Mouse (Mus musculus) liver, adult 2 months (tissue): Measurements from ENCODE around the gene D630039A03Rik. TPM values are rescaled to one million over a fixed set of nuclear protein-coding genes. Genes with fewer than 3 reads are reported as not detected.

Experiments used
- DNase-seq: peaks from one replicate; pipeline ENCODE4 v3.0.0-alpha.2; 2011; ENCODE audit warnings: low read depth, low spot score; ENCODE audit errors: extremely low read depth
- H3K27ac ChIP-seq: fragments of 200-500 bp; replicated peaks from 2 replicates; pipeline ENCODE4 v1.5.1; 2012; ENCODE audit warnings: low read depth, mild to moderate bottlenecking, control low read depth, inconsistent platforms, low read length; ENCODE audit not compliant: insufficient read depth
- H3K27me3 ChIP-seq: fragments of 200-500 bp; 2 replicates; pipeline ENCODE4 v1.6.1; 2012; ENCODE audit warnings: mild to moderate bottlenecking, moderate library complexity, low read length, inconsistent platforms; ENCODE audit not compliant: control insufficient read depth, insufficient read depth
- H3K36me3 ChIP-seq: fragments of 200-500 bp; 2 replicates; pipeline ENCODE4 v1.6.1; 2012; ENCODE audit warnings: low read length, inconsistent platforms; ENCODE audit not compliant: control insufficient read depth, insufficient read depth
- H3K4me1 ChIP-seq: fragments of 200-500 bp; 2 replicates; pipeline ENCODE4 v1.6.1; 2011; ENCODE audit warnings: low read length; ENCODE audit not compliant: control insufficient read depth, insufficient read depth
- H3K4me3 ChIP-seq: fragments of 200-500 bp; 2 replicates; pipeline ENCODE4 v1.5.1; 2011; ENCODE audit warnings: low read depth, mild to moderate bottlenecking, control low read depth, low read length, moderate library complexity; ENCODE audit not compliant: insufficient read depth
- H3K79me2 ChIP-seq: fragments of 200-500 bp; 2 replicates; pipeline ENCODE4 v1.6.1; 2012; ENCODE audit warnings: inconsistent platforms, mild to moderate bottlenecking, low read length, moderate library complexity; ENCODE audit not compliant: control insufficient read depth, insufficient read depth
- H3K9ac ChIP-seq: fragments of 200-500 bp; 2 replicates; pipeline ENCODE4 v1.6.1; 2012; ENCODE audit warnings: low read depth, mild to moderate bottlenecking, control low read depth, inconsistent platforms, low read length
- CTCF ChIP-seq: fragments of 200-500 bp; IDR thresholded peaks from 2 replicates; pipeline ENCODE4 v1.5.1; 2011; ENCODE audit warnings: low read depth, low read length, control low read depth
- POLR2A ChIP-seq: fragments of 200-500 bp; IDR thresholded peaks from 2 replicates; pipeline ENCODE4 v1.6.1; 2011; ENCODE audit warnings: low read length, control low read depth; ENCODE audit not compliant: insufficient read depth; ENCODE audit errors: extremely low read depth
- WGBS: fragments of 180-500 bp; shearing (Covaris S2); methylation state at CpG from one replicate; pipeline ENCODE4 v1.1.7; 2018; 5-methylcytosine and 5-hydroxymethylcytosine counted together
- polyA plus RNA-seq: library from polyadenylated mRNA; depleted of rRNA; stranded (reverse); fragments of >200 nt; gene quantifications from 2 replicates; pipeline ENCODE4 v1.2.3, GENCODE M21; 2012; rRNA removed
- total RNA-seq: library from RNA; depleted of rRNA; stranded (reverse); fragments of >200 nt; gene quantifications from 2 replicates; pipeline ENCODE4 v1.2.3, GENCODE M21; 2014; rRNA removed

The D630039A03Rik gene
- total RNA-seq (3.2 and 4.9 TPM in 2 replicates), polyA plus RNA-seq (10.2 and 14.3 TPM in 2 replicates)

DNA sequence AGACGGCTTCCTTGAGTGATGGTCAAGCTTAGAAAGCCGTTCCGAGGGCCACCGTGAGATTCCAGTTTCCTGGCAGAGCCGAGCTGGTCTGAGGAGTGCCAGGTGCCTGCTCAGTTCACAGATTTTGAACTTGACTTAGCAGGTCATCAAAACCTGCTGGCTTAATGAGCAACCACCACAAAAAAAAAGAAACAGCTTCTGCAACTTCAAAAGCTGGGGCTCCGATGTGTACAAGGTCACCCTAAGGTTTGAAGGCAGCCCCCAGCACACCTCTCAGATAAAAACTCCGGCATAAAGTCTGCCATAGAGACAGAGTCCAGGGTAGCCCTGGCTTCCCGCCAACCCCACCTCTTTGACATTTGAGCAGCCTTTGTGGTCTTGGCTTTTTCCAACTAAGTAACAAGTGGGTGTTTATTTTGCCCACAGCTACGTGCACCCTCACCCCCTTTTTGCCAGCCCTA lies at the start of gene D630039A03Rik:
Gene D630039A03Rik, minus strand, starts transcription at position 97 of the 461 bp plus-strand sequence.
- no peak for TF ChIP-seq CTCF
- TF ChIP-seq POLR2A, result no peak
- Histone ChIP-seq H3K27me3 (no peaks in the 10 kb centered on the region), H3K4me1 (peaks cover 20% of the 10 kb centered on the region), H3K27ac (peak within 1 kb of the TSS; percentile 87), H3K9ac (peak within 1 kb of the TSS; percentile 72), H3K79me2 (no peaks in the 10 kb centered on the region; the same call in 1 of the 2 replicates), H3K4me3 (peak within 1 kb of the TSS; percentile 50), H3K36me3 (no peaks in the 10 kb centered on the region)
- DNase-seq, result peak; percentile 97
- 14% methylated on average over 9 of the region's 9 CpGs for WGBS

DNA sequence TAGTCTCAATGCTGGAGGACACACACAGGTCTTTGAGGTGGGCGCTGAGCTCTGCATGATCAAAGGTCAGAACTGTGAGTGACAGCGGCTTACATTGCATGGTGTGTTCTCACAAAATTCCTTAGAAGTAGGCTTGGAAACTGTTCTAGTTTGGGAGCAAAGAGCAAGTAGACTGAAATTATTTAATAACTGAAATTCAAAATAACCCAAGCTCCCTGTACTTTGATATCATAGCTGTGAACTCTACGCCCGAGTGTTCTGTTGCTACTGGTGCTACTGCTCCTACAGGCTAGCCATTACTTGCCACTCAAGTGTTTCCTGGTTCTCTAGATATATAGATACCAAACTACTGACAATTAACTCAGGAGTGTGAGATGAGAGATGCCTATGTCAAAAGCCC lies 49.4 kb upstream of the D630039A03Rik start:
- no peaks in the 10 kb centered on the region for H3K36me3 ChIP-seq
- no peak overlapping the region for H3K4me3 ChIP-seq
- no peak for TF ChIP-seq POLR2A
- no peak for TF ChIP-seq CTCF
- no peaks in the 10 kb centered on the region for H3K4me1 ChIP-seq
- DNase-seq, result no peak
- H3K9ac ChIP-seq, result no peak overlapping the region
- 94% methylated on average over 4 of the region's 4 CpGs for WGBS
- H3K27ac ChIP-seq, result no peak overlapping the region
- H3K79me2 ChIP-seq, result no peaks in the 10 kb centered on the region
- H3K27me3 ChIP-seq, result no peaks in the 10 kb centered on the region

DNA sequence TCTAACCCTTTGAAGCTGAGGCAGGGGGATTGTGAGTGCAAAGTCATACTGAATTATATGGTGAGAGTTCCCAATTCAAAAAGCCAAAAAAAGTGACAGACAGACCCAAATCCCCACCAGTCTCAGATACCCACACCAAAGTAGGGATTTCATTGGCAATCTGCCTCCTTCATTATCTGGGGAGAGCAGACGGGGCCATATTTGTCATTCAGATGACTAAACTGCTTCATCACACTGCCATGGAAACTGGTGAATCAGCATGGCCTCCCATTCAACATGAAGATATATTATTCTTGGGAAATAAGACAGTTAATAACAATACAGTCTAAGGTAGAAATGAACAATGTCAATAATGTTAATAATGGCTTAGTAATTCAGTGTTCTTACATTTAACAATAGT lies 48.0 kb upstream of the D630039A03Rik start:
- DNase-seq, result no peak
- H3K9ac ChIP-seq, result no peak overlapping the region
- no peaks in the 10 kb centered on the region for H3K36me3 ChIP-seq
- 75% methylated on average over 1 of the region's 1 CpGs for WGBS
- H3K79me2 ChIP-seq, result no peaks in the 10 kb centered on the region
- no peak overlapping the region for H3K4me3 ChIP-seq
- no peaks in the 10 kb centered on the region for H3K27me3 ChIP-seq
- TF ChIP-seq POLR2A (no peak), CTCF (no peak)
- H3K27ac ChIP-seq, result no peak overlapping the region
- no peaks in the 10 kb centered on the region for H3K4me1 ChIP-seq

DNA sequence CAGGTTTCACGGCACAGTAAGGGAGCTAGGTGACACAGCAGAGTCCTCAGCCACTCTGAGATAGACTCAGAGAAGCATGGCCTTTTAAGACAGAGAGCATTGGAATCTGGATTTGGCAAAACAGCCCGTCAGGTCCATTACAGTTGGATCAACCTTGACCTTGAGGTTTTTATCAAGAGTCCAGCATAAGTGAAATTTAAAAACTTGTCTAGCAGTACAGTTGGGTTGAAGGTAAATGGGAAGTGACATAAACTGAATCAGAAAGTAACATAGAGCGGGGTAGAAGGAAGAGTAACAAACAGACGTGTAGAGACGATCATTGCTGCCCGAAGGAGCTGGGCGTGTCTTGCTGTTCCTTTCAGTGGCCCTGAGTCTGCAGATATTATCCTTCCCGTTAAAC lies 43.0 kb upstream of the D630039A03Rik start:
- H3K27me3 ChIP-seq, result no peaks in the 10 kb centered on the region
- H3K4me3 ChIP-seq, result no peak overlapping the region
- peaks cover 3% of the 10 kb centered on the region; the same call in 1 of the 2 replicates for H3K79me2 ChIP-seq
- H3K36me3 ChIP-seq, result no peaks in the 10 kb centered on the region
- H3K9ac ChIP-seq, result no peak overlapping the region
- peaks cover 4% of the 10 kb centered on the region for H3K4me1 ChIP-seq
- no peak overlapping the region for H3K27ac ChIP-seq
- DNase-seq, result no peak
- TF ChIP-seq CTCF (no peak), POLR2A (no peak)
- WGBS, result 90% methylated on average over 8 of the region's 8 CpGs

DNA sequence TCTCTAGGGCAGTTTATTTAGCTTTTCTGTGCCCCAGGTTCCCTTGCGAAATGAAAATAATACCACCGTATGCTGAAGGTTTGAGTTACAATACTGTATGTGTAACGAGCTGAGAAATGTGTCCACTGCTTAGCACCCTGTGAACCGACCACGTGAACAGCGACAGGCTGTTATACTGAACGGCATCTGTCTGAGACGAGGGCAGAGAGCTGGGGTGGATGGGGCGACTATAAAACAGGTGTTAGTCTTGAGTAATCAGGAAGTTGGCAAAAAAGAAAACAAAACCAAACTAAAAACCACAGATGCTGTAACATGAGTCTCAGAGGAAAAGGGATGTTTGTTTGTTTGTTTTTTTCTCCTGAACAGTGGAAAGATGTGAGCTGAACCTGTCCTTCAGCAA lies 42.0 kb upstream of the D630039A03Rik start:
- Histone ChIP-seq H3K27me3 (no peaks in the 10 kb centered on the region), H3K4me3 (no peak overlapping the region), H3K36me3 (no peaks in the 10 kb centered on the region), H3K79me2 (peaks cover 10% of the 10 kb centered on the region; the same call in 1 of the 2 replicates), H3K27ac (no peak overlapping the region), H3K9ac (no peak overlapping the region), H3K4me1 (peaks cover 8% of the 10 kb centered on the region)
- DNase-seq, result no peak
- WGBS, result 88% methylated on average over 9 of the region's 9 CpGs
- TF ChIP-seq POLR2A (no peak), CTCF (no peak)

DNA sequence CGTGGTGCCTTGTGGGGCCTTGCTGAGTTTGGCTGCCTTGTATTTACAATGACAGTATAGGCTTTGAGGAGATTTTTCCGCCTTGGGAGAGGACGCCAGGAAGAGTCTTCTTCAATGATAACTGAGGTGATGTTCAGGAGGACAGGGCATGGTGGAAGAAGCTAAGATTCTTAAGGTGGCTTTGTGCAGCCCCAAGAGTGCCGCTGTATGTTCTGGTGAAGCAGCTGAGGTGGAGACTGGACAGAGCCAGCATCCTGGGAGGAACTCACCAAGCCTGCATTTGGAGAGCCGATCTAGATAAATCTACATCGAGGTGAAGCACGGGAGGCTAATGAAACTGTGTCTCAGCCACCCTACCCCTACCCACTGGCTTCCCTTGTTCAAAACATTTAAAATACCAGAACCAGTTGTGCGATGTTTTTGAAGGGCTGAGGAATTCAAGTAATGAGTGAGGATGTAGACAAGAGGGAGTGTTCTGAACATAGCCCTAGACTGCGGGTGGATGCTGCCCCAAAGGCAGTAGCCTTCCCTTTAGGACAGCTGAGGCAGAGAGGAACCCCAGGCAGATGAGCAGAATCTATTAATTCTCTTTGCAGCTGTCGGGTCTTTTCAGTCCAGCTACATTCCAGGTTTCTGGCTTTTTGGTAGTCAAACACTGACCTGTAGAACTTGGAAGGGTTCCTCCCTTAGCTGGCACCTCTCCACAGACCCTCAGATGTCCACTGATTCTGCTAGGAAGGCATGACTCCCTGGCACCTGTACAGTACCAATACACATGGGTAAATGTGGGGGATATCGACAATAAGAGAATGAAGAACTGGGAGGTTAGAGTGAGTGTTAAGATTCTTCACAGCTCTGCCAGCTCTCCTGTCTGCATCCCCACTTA lies 41.3 kb upstream of the D630039A03Rik start:
- H3K79me2 ChIP-seq, result peaks cover 10% of the 10 kb centered on the region; the same call in 1 of the 2 replicates
- no peak overlapping the region; the same call in 1 of the 2 replicates for H3K9ac ChIP-seq
- WGBS, result 68% methylated on average over 11 of the region's 11 CpGs
- H3K27me3 ChIP-seq, result no peaks in the 10 kb centered on the region
- no peak for DNase-seq
- H3K4me1 ChIP-seq, result peaks cover 8% of the 10 kb centered on the region
- peak overlapping the region; percentile 92 for H3K27ac ChIP-seq
- 0 out of 2 replicates have a peak overlapping the region, but pooled peaks have one; percentile 29 for H3K4me3 ChIP-seq
- no peaks in the 10 kb centered on the region for H3K36me3 ChIP-seq
- TF ChIP-seq CTCF (no peak), POLR2A (no peak)
